In genomic region chr11:46258207-46258606, GRCm38 (mm10) we compare ENCODE assay signal across 9 mouse cellular contexts. TPM values are rescaled to one million over a fixed set of nuclear protein-coding genes. Genes with fewer than 3 reads are reported as not detected.
DNase-seq lines count a peak whose midpoint lies in the region.
"Had no signal": no experiment of that assay in that cellular context is flagged by ENCODE, and none has a peak within 500 bp of the region (broad histone marks: within the 10 kb centered on the region; RNA-seq: fewer than 3 reads in every experiment).

No protein-coding gene starts in this region.

- no peaks in the 10 kb centered on the region for H3K27me3 ChIP-seq in limb, embryonic 10.5 days (ENCODE audit: low read depth, poor library complexity, severe bottlenecking)
- H3K27me3 ChIP-seq: heart, embryonic 15.5 days had no signal

- H3K4me3 ChIP-seq in limb, embryonic 10.5 days: no peak overlapping the region
- H3K4me3 ChIP-seq: heart, embryonic 15.5 days had no signal

- WGBS in limb, embryonic 10.5 days: 70% methylated on average over 4 of the region's 4 CpGs

- DNase-seq in embryo, embryonic 10 days (ENCODE audit: low spot score): peak; percentile 17
- no peak for DNase-seq in embryo, embryonic 9.5 days (ENCODE audit: extremely low spot score)
- DNase-seq in left cerebral cortex, postnatal 25 days (ENCODE audit: low spot score in 2 of 2): peak; percentile 36 to 51
- no peak for DNase-seq in left cerebral cortex, adult 9 months (ENCODE audit: low spot score in 2 of 2)
- peak; percentile 51 for DNase-seq in ES-CJ7 (ENCODE audit: low read depth, low spot score)
- DNase-seq in limb, embryonic 10.5 days (ENCODE audit: low spot score): peak; percentile 38
- no peak for DNase-seq in ovary, postnatal 10 days (ENCODE audit: low spot score)
- no peak for DNase-seq in gastrocnemius, postnatal 14 days

- no peak overlapping the region for H3K27ac ChIP-seq in limb, embryonic 10.5 days
- H3K27ac ChIP-seq: heart, embryonic 15.5 days had no signal

- H3K9me3 ChIP-seq in limb, embryonic 10.5 days (replicated peaks): no peaks in the 10 kb centered on the region
- H3K9me3 ChIP-seq: heart, embryonic 15.5 days had no signal

- H3K4me1 ChIP-seq in limb, embryonic 10.5 days: no peaks in the 10 kb centered on the region
- H3K4me1 ChIP-seq: heart, embryonic 15.5 days had no signal

- H3K36me3 ChIP-seq in limb, embryonic 10.5 days: peaks cover 21% of the 10 kb centered on the region

- intact Hi-C loops in left cerebral cortex, postnatal 25 days (cut with DNase I): no loop called here
- intact Hi-C loops in gastrocnemius, postnatal 14 days (cut with DNase I; ENCODE audit: low total_unique reads): no loop called here

RNA-seq across cellular contexts. Expression of gene Fndc9, which starts 22.9 kb away (rescaled TPM):
- total RNA-seq in left cerebral cortex, postnatal 25 days (2021): 1 to 10 TPM; 5.6 to 6.1 TPM
- polyA plus RNA-seq in limb, embryonic 10.5 days (2016; fragmentation: Nextera tagmentation; extraction: Ambion mirVana): 0.09 and 0.11 TPM in 2 replicates
- not detected for total RNA-seq in gastrocnemius, postnatal 14 days (2021)
- polyA plus RNA-seq: heart, embryonic 15.5 days had no signal

RNA-seq across cellular contexts. Expression of gene Cyfip2, which starts 54.5 kb away (rescaled TPM):
- 100 to 1,000 TPM; 510 to 532 TPM for total RNA-seq in left cerebral cortex, postnatal 25 days (2021)
- 9.7 and 14.7 TPM in 2 replicates for polyA plus RNA-seq in limb, embryonic 10.5 days (2016; fragmentation: Nextera tagmentation; extraction: Ambion mirVana)
- total RNA-seq in gastrocnemius, postnatal 14 days (2021): under 1 TPM; 0.49 to 0.70 TPM

Comparison
In these comparisons a context has a peak if more than half of its experiments do, and no peak if none do; other contexts are left out.
1. DNase-seq: peak in embryo, embryonic 10 days (single experiment), left cerebral cortex, postnatal 25 days (2 of 2), ES-CJ7 (single experiment) and limb, embryonic 10.5 days (single experiment); none in embryo, embryonic 9.5 days (single experiment), left cerebral cortex, adult 9 months (0 of 2), ovary, postnatal 10 days (single experiment) and gastrocnemius, postnatal 14 days (single experiment).
2. RNA of gene Fndc9, which starts 22.9 kb away (total RNA-seq): 5.6 to 6.1 TPM in left cerebral cortex, postnatal 25 days; not detected in gastrocnemius, postnatal 14 days; every median in the first group is over 4 times any median in the second.
3. RNA of gene Cyfip2, which starts 54.5 kb away (total RNA-seq): 510 to 532 TPM in left cerebral cortex, postnatal 25 days; 0.49 to 0.70 TPM in gastrocnemius, postnatal 14 days; every median in the first group is over 100 times any median in the second.